ENCODE assay signal across 8 mouse cellular contexts in genomic region chr8:110938882-110939589, GRCm38 (mm10). TPM values are rescaled to one million over a fixed set of nuclear protein-coding genes. Genes with fewer than 3 reads are reported as not detected.
DNase-seq lines count a peak whose midpoint lies in the region; ATAC-seq and TF ChIP-seq lines count a peak whose summit lies in the region.

No protein-coding gene starts in this region.

- no peak overlapping the region for H3K9ac ChIP-seq in heart, embryonic 12.5 days

- H3K36me3 ChIP-seq in G1E (replicated peaks) = peaks cover 87% of the 10 kb centered on the region
- H3K36me3 ChIP-seq in heart, embryonic 12.5 days = no peaks in the 10 kb centered on the region

- no peaks in the 10 kb centered on the region for H3K9me3 ChIP-seq in G1E (replicated peaks)
- H3K9me3 ChIP-seq in heart, embryonic 12.5 days (replicated peaks) = no peaks in the 10 kb centered on the region

- H3K27me3 ChIP-seq in G1E (ENCODE audit: insufficient read depth, low read length) = no peaks in the 10 kb centered on the region
- no peaks in the 10 kb centered on the region for H3K27me3 ChIP-seq in heart, embryonic 12.5 days (replicated peaks)

- DNase-seq in A20 (ENCODE audit: low read depth, low spot score) = peak; percentile 21
- DNase-seq in G1E (ENCODE audit: low spot score) = peak; percentile 74
- DNase-seq in cerebellum, postnatal 14 days = peak; percentile 83 to 91
- DNase-seq in layer of hippocampus, adult 8-10 months (ENCODE audit: low spot score in 2 of 2) = peak; percentile 58 to 77
- DNase-seq in lung, postnatal 14 days = peak; percentile 57
- DNase-seq in thymus, postnatal 0 days (ENCODE audit: low spot score) = peak; percentile 84
- no peak for DNase-seq in embryo, embryonic 10.5 days (ENCODE audit: low spot score)

- H3K4me2 ChIP-seq in heart, embryonic 12.5 days = peak overlapping the region; percentile 16

- peak; percentile 88 for ATAC-seq in G1E (ENCODE audit: extremely low read depth, insufficient number of reproducible peaks, low FRiP score, poor library complexity, severe bottlenecking)
- ATAC-seq in heart, embryonic 12.5 days (ENCODE audit: insufficient number of reproducible peaks, low FRiP score) = peak; percentile 61

- no peak for TF ChIP-seq CTCF in G1E (IDR thresholded peaks at IDR 0.05; ENCODE audit: low read depth, low read length)

- WGBS in heart, embryonic 12.5 days = 31% methylated on average over 6 of the region's 6 CpGs

- H3K27ac ChIP-seq in heart, embryonic 12.5 days (ENCODE audit: poor library complexity, severe bottlenecking) = peak overlapping the region; percentile 58

- peak overlapping the region; percentile 55; the same call in 1 of the 2 replicates for H3K4me3 ChIP-seq in G1E (ENCODE audit: low read depth, low read length)
- no peak overlapping the region for H3K4me3 ChIP-seq in heart, embryonic 12.5 days

- peaks cover 94% of the 10 kb centered on the region for H3K4me1 ChIP-seq in G1E (ENCODE audit: insufficient read depth, low read depth, low read length)
- H3K4me1 ChIP-seq in heart, embryonic 12.5 days (replicated peaks) = peaks cover 48% of the 10 kb centered on the region

RNA-seq across cellular contexts. Expression of gene St3gal2, which starts 19.3 kb away (rescaled TPM):
- total RNA-seq in G1E (2014; fragmentation: Nextera tagmentation) (94.4 and 95.8 TPM in 2 replicates), G1E (2017) (22.8 and 23.1 TPM in 2 replicates)
- polyA plus RNA-seq in G1E (2012) = 115 and 124 TPM in 2 replicates
- 27.1 and 27.6 TPM in 2 replicates for polyA plus RNA-seq in heart, embryonic 12.5 days (2016; fragmentation: Nextera tagmentation; extraction: Ambion mirVana)
- total RNA-seq in layer of hippocampus, adult 8-10 months (2022) = 100 to 1,000 TPM in 1 of 4 experiments, 10 to 100 TPM in 3; 89.2 to 101 (median 95.3) TPM
- 9.0 and 9.5 TPM in 2 replicates for polyA plus RNA-seq in thymus, postnatal 0 days (2015; fragmentation: Nextera tagmentation; extraction: Ambion mirVana)

RNA-seq across cellular contexts. Expression of gene Fuk, which starts 36.7 kb away (rescaled TPM):
- total RNA-seq in G1E (2014; fragmentation: Nextera tagmentation) (6.8 and 7.1 TPM in 2 replicates), G1E (2017) (8.9 and 9.8 TPM in 2 replicates)
- 15.6 and 17.5 TPM in 2 replicates for polyA plus RNA-seq in G1E (2012)
- polyA plus RNA-seq in heart, embryonic 12.5 days (2016; fragmentation: Nextera tagmentation; extraction: Ambion mirVana) = 10.0 and 10.2 TPM in 2 replicates
- 10 to 100 TPM; 20.7 to 26.7 (median 24.4) TPM for total RNA-seq in layer of hippocampus, adult 8-10 months (2022)
- 4.9 and 5.2 TPM in 2 replicates for polyA plus RNA-seq in thymus, postnatal 0 days (2015; fragmentation: Nextera tagmentation; extraction: Ambion mirVana)

RNA-seq across cellular contexts. Expression of gene Ddx19a, which starts 58.6 kb away (rescaled TPM):
- 205 and 207 TPM in 2 replicates for total RNA-seq in G1E (2014; fragmentation: Nextera tagmentation)
- total RNA-seq in G1E (2017) = 38.2 and 45.1 TPM in 2 replicates
- 60.3 and 81.1 TPM in 2 replicates for polyA plus RNA-seq in G1E (2012)
- 14.9 and 16.3 TPM in 2 replicates for polyA plus RNA-seq in heart, embryonic 12.5 days (2016; fragmentation: Nextera tagmentation; extraction: Ambion mirVana)
- 10 to 100 TPM; 27.2 to 37.3 (median 31.0) TPM for total RNA-seq in layer of hippocampus, adult 8-10 months (2022)
- 15.9 and 16.9 TPM in 2 replicates for polyA plus RNA-seq in thymus, postnatal 0 days (2015; fragmentation: Nextera tagmentation; extraction: Ambion mirVana)
